Mouse (Mus musculus) intestine, postnatal 0 days (tissue): ENCODE results near the gene Vmn1r26. TPM values are rescaled to one million over a fixed set of nuclear protein-coding genes. Genes with fewer than 3 reads are reported as not detected.
"Not testable (repeated sequence)": the region's sequence is repeated elsewhere in the genome, so short reads cannot be mapped to it uniquely, and the experiment has no call there.

Experiments
- ATAC-seq: fragments of 200-750 bp; cut with Nextera tagmentation; 2 replicates; pipeline ENCODE4 v1.8.0; 2017; ENCODE audit warnings: mild to moderate bottlenecking, moderate TSS enrichment, moderate library complexity
- H3K27ac ChIP-seq: fragments of 300-500 bp; sonication (generic); 2 replicates; pipeline ENCODE4 v1.5.1; 2014; ENCODE audit warnings: mild to moderate bottlenecking, low read depth, low read length, moderate library complexity
- H3K27me3 ChIP-seq: fragments of 300-500 bp; sonication (generic); replicated peaks from 2 replicates; pipeline ENCODE4 v1.6.1; 2014; ENCODE audit warnings: low read length, mixed read lengths; ENCODE audit not compliant: control insufficient read depth, insufficient read depth
- H3K36me3 ChIP-seq: fragments of 300-500 bp; sonication (generic); 2 replicates; pipeline ENCODE4 v1.6.1; 2014; ENCODE audit warnings: mild to moderate bottlenecking, moderate library complexity; ENCODE audit not compliant: control insufficient read depth, insufficient read depth
- H3K4me1 ChIP-seq: fragments of 300-500 bp; sonication (generic); replicated peaks from 2 replicates; pipeline ENCODE4 v1.6.1; 2014; ENCODE audit warnings: antibody characterized with exemption, low read length, mixed read lengths; ENCODE audit not compliant: control insufficient read depth, insufficient read depth
- H3K4me2 ChIP-seq: fragments of 300-500 bp; sonication (generic); replicated peaks from 2 replicates; pipeline ENCODE4 v1.6.1; 2014; ENCODE audit warnings: low read depth, mild to moderate bottlenecking, moderate library complexity
- H3K4me3 ChIP-seq: fragments of 300-500 bp; sonication (generic); 2 replicates; pipeline ENCODE4 v1.5.1; 2014; ENCODE audit warnings: low read depth, low read length
- H3K9ac ChIP-seq: fragments of 300-500 bp; sonication (generic); 2 replicates; pipeline ENCODE4 v1.6.1; 2014; ENCODE audit warnings: mild to moderate bottlenecking, low read depth, low read length
- H3K9me3 ChIP-seq: fragments of 300-500 bp; sonication (generic); 2 replicates; pipeline ENCODE4 v1.6.1; 2016; ENCODE audit warnings: mixed run types; ENCODE audit not compliant: control insufficient read depth
- CTCF ChIP-seq: sonication (generic); IDR thresholded peaks from 2 replicates; pipeline ENCODE4 v1.5.1; 2016; ENCODE audit warnings: low read depth, mild to moderate bottlenecking, control low read depth, antibody characterized with exemption, moderate library complexity
- WGBS: fragments of 180-500 bp; shearing (Covaris S2); extraction: QIAGEN DNeasy Blood & Tissue Kit; methylation state at CpG from one replicate; pipeline ENCODE4 v1.1.7; 2014; 5-methylcytosine and 5-hydroxymethylcytosine counted together
- polyA plus RNA-seq: library from polyadenylated mRNA; unstranded; fragments of >200 nt; fragmentation: Nextera tagmentation; extraction: Ambion mirVana; gene quantifications from 2 replicates; pipeline ENCODE4 v1.2.1, GENCODE M21; 2015

The Vmn1r26 gene
- polyA plus RNA-seq = not detected in 2 replicates

- Histone ChIP-seq H3K9ac (no peak within 1 kb of the TSS), H3K9me3 (no peaks in the 10 kb centered on the region), H3K36me3 (no peaks in the 10 kb centered on the region), H3K27me3 (no peaks in the 10 kb centered on the region), H3K4me2 (no peak within 1 kb of the TSS), H3K27ac (no peak within 1 kb of the TSS), H3K4me3 (no peak within 1 kb of the TSS), H3K4me1 (no peaks in the 10 kb centered on the region)
- no peak for TF ChIP-seq CTCF
- ATAC-seq = no peak
- 87% methylated on average over 1 of the region's 1 CpGs for whole genome bisulfite sequencing
Measured at GRCm38 (mm10) chr6:58015059-58015458, at the start of gene Vmn1r26. TSS of gene Vmn1r26 (minus strand) at chr6:58015159.

- no peak for TF ChIP-seq CTCF
- Histone ChIP-seq H3K4me1 (no peaks in the 10 kb centered on the region), H3K4me2 (no peak overlapping the region), H3K9ac (no peak overlapping the region), H3K36me3 (no peaks in the 10 kb centered on the region), H3K9me3 (no peaks in the 10 kb centered on the region), H3K27me3 (no peaks in the 10 kb centered on the region), H3K4me3 (no peak overlapping the region), H3K27ac (no peak overlapping the region)
- ATAC-seq = no peak
Measured at GRCm38 (mm10) chr6:58044025-58044424, 29.1 kb upstream of the Vmn1r26 start.

- H3K9ac ChIP-seq, H3K4me3 ChIP-seq, H3K4me2 ChIP-seq, H3K27ac ChIP-seq, H3K27me3 ChIP-seq, H3K9me3 ChIP-seq, ATAC-seq, H3K36me3 ChIP-seq, H3K4me1 ChIP-seq: not testable (repeated sequence)
- 90% methylated on average over 21 of the region's 21 CpGs for WGBS
Measured at GRCm38 (mm10) chr6:58017478-58017877, 2.5 kb upstream of the Vmn1r26 start.

- 59% methylated on average over 3 of the region's 3 CpGs for WGBS
- ATAC-seq = no peak
- no peaks in the 10 kb centered on the region for H3K36me3 ChIP-seq
Measured at GRCm38 (mm10) chr6:57980710-57981109, 34.2 kb downstream of the Vmn1r26 start, which contains the start of gene Vmn1r25. TSS of gene Vmn1r25 (minus strand) at chr6:57980810.

GRCm38 (mm10) chr6:57961403-57961802 is 53.6 kb downstream of the Vmn1r26 start, which contains the start of gene Vmn1r24:
TSS of gene Vmn1r24 (minus strand) at chr6:57961503.
- H3K9ac ChIP-seq, ATAC-seq, H3K4me3 ChIP-seq, H3K4me2 ChIP-seq, H3K36me3 ChIP-seq, H3K9me3 ChIP-seq, H3K27ac ChIP-seq, H3K27me3 ChIP-seq, H3K4me1 ChIP-seq: not testable (repeated sequence)
- 67% methylated on average over 1 of the region's 1 CpGs for WGBS

More at GRCm38 (mm10) chr6:57980710-57981109, 34.2 kb downstream of the Vmn1r26 start, which contains the start of gene Vmn1r25:
- Histone ChIP-seq H3K4me2 (no peak within 1 kb of the TSS), H3K27me3 (no peaks in the 10 kb centered on the region), H3K27ac (no peak within 1 kb of the TSS), H3K9ac (no peak within 1 kb of the TSS), H3K4me3 (no peak within 1 kb of the TSS), H3K4me1 (no peaks in the 10 kb centered on the region), H3K9me3 (no peaks in the 10 kb centered on the region)
- no peak for TF ChIP-seq CTCF

Other genes with a start within 250 kb of the Vmn1r26 start
- 11.2 and 11.9 TPM in 2 replicates for gene Vopp1, start 190.0 kb downstream of the Vmn1r26 start, polyA plus RNA-seq
- not detected in 2 replicates for gene Vmn1r21, start 164.8 kb downstream of the Vmn1r26 start, polyA plus RNA-seq
- not detected in 2 replicates for gene Vmn1r22, start 107.1 kb downstream of the Vmn1r26 start, polyA plus RNA-seq
- gene Vmn1r23, start 88.3 kb downstream of the Vmn1r26 start, polyA plus RNA-seq = not detected in 2 replicates
- not detected in 2 replicates for gene Vmn1r24, start 53.7 kb downstream of the Vmn1r26 start, polyA plus RNA-seq
- not detected in 2 replicates for gene Vmn1r25, start 34.3 kb downstream of the Vmn1r26 start, polyA plus RNA-seq
- gene Vmn1r27, start 203.7 kb upstream of the Vmn1r26 start, polyA plus RNA-seq = not detected in 2 replicates
- gene Vmn1r28, start 246.9 kb upstream of the Vmn1r26 start, polyA plus RNA-seq = not detected in 2 replicates